Mouse (Mus musculus): Measurements from ENCODE around the gene Lrrc51.

- TF ChIP-seq UBTF (IDR thresholded peaks at IDR 0.05; ENCODE audit: low read depth, low read length) (no peak), CTCF (conservative IDR thresholded peaks at IDR 0.05 in 1 of 2, IDR thresholded peaks at IDR 0.05 in 1 of 2; ENCODE audit: low read depth in 2 of 2, low read length in 2 of 2) (no peak), POLR2A (IDR thresholded peaks at IDR 0.05; ENCODE audit: low read depth, low read length) (no peak), MAZ (IDR thresholded peaks at IDR 0.05; ENCODE audit: low read depth, low read length) (no peak), NELFE (IDR thresholded peaks at IDR 0.05; ENCODE audit: low read depth, low read length) (no peak), MXI1 (IDR thresholded peaks at IDR 0.05; ENCODE audit: low read depth, low read length) (no peak), RCOR1 (conservative IDR thresholded peaks at IDR 0.05; ENCODE audit: low read depth, low read length) (no peak), SIN3A (IDR thresholded peaks at IDR 0.05; ENCODE audit: low read length) (no peak), MEF2A (IDR thresholded peaks at IDR 0.05; ENCODE audit: borderline replicate concordance, low read depth, low read length) (no peak), SMC3 (IDR thresholded peaks at IDR 0.05; ENCODE audit: low read depth, low read length) (no peak), E2F4 (IDR thresholded peaks at IDR 0.05; ENCODE audit: insufficient replicate concordance, low read depth, low read length) (no peak), ZKSCAN1 (IDR thresholded peaks at IDR 0.05; ENCODE audit: borderline replicate concordance, low read depth, low read length) (no peak), ZMIZ1 (IDR thresholded peaks at IDR 0.05; ENCODE audit: low read depth, low read length) (no peak)
Observed at GRCm38 (mm10) chr7:101882413-101883154, 51.1 kb downstream of the Lrrc51 start.

Data from CH12.LX (cell line).